Mouse (Mus musculus) embryonic stem cell, embryonic (primary cell): ENCODE data around the gene Samhd1.

Experiments used
- CTCF ChIA-PET, 4 experiments: fragments of 300-600 bp in 2 of 4; fragments of 350-600 bp in 2 of 4; sonication (Branson Sonifier 250); formaldehyde crosslinking; loops; one replicate each; lab custom pipeline; 2022; ENCODE audit warnings: inconsistent platforms in 2 of 4; lab: Charles Lee
- POLR2A ChIA-PET, 4 experiments: fragments of 300-600 bp in 2 of 4; fragments of 350-600 bp in 2 of 4; sonication (Branson Sonifier 250); formaldehyde crosslinking; loops; one replicate each; lab custom pipeline; 2022; ENCODE audit warnings: antibody characterized with exemption in 4 of 4, inconsistent platforms in 1 of 4; lab: Charles Lee

Gene Samhd1

DNA sequence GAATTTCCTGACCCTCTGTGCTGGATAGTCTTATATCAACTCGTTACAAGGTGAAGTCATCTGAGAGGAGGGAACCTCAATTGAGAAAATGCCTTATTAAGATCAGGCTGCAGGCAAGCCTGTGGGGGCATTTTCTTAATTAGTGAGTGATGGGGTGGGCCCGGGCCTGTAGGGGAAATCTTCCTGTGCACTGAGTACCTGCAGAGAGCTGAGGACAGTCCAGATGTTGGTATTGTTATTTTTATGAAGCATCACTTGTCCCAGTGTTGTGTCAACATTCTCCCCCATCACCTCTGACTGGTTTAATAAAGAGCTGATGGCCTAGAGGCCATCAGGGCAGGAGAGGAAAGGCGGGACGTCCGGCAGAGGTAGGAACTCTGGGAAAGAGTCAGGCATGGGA lies 9.1 kb upstream of the Samhd1 start:
- POLR2A ChIA-PET, result interaction anchor here in 2 of 4 experiments (1.3 to 1.9 kb wide), 4 partner anchors 8 to 60 kb away, joined by 3 to 7 read pairs (median 4); partner anchors contain the start of genes Rbl1 (in 1 of the 2) and Samhd1 (in 1 of the 2)
- CTCF ChIA-PET, result interaction anchor here in 2 of 4 experiments (0.6 kb wide), 2 partner anchors 154 to 922 kb away, joined by 3 to 10 read pairs; no protein-coding TSS in a partner anchor

DNA sequence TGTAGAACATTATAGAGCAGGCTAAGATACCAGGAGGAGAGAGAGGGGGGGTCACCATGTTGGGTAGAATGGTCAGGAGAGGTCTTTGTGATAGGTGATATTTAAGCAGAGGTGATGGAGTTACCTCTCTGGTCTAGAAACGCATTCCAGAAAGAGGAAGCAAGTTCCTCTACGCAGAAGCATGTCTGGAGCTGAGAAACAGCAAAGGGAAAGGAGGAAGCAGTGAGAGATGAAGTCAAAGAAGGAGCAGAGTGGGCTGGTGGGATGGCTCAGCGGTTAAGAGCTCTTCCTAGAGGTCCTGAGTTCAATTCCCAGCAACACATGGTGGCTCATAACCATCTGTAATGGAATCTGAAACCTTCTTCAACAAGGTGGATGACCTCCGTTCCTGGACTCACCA lies 6.9 kb upstream of the Samhd1 start:
- CTCF ChIA-PET, result no interaction called here
- POLR2A ChIA-PET, result interaction anchor here in 1 of 4 experiments (1.4 kb wide), 1 partner anchor 63 kb away, joined by 3 read pairs; the partner anchor contains the start of gene Rbl1

DNA sequence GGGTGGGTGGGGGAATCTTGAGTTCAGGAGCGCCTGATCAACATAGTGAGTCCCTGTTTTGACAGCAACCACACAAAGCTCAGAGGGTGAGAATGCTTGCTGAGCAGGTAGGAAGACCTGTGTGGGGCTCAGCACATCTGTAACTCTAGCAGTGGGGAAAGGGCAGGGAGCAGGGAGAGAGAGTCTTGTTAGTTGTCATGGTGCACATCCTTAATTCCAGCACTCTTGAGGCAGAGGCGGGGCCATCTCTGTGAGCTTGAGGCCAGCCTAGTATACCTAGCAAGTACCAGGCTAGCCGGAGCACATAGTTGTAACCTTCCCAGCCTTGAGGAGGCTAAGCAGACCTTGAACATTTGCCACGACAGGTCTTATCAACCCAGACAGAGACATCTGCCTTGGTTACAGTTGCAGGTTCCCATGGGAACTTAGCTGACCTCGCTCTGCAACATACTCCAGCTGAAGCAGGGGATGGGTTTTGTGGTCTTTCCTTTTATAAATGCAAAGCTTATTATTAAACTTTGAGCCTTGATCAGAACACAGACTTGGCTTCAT lies 4.3 kb upstream of the Samhd1 start:
- CTCF ChIA-PET, result interaction anchor here in 1 of 4 experiments (0.6 kb wide), 1 partner anchor 1864 kb away, joined by 3 read pairs; no protein-coding TSS in a partner anchor
- POLR2A ChIA-PET, result interaction anchor here in 2 of 4 experiments (0.6 to 1.2 kb wide), 5 partner anchors 11 to 380 kb away, joined by 3 to 4 read pairs (median 3); no protein-coding TSS in a partner anchor

DNA sequence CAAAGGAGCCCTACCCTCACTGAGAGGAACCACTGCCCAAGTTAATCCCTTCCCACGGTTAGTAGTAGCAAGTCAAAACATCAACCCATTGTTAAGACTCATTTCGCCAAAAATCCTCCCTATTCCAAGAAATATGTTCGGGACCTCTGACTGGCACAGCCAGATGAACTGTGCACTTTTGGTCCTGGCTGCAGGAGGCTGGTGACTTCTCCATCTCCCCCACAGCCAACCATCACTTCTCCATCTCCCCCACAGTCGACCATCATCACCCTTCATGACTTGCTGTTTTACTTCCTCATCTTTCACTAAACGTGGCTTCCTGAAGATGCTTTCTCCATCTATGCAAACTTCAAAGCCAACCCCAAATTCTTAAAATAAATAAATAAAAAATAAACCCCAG lies 3.7 kb upstream of the Samhd1 start:
- POLR2A ChIA-PET, result interaction anchor here in 1 of 4 experiments (0.6 to 1.2 kb wide), 3 partner anchors 12 to 270 kb away, joined by 3 read pairs; no protein-coding TSS in a partner anchor
- CTCF ChIA-PET, result no interaction called here

DNA sequence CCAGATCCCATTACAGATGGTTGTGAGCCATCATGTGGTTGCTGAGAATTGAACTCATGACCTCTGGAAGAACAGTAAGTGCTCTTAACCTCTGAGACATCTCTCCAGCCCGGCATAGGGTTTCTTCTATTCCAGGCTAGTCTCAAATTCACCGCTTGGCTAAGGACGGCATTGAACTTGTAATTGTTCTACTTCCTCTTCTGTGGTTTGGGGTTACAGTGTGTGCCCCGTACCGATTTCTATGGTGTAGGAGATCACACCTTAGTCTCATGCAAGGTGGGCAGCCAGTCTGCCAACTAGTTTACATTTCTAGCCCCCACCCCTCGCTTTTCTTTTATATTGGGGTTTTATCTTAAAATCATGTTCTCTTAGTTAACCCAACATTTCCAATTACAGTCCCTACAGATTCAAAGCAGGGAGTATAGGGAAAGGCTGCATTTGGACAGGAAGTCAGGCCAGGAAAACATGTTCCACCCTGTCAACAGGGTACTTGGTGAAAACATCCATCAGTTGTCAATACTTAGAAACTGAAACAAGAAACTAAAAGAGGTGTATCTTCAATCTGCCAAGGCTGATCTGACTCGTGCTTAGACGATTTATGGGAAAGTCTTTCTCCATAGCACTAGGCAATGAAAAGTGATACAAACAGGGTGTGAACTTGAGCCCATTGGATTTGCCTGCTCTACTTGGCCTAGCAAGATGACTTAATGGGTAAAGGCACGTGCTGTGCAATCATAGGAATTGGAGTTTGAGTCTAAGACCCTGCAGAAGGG lies 3.1 kb upstream of the Samhd1 start:
- ChIA-PET CTCF (interaction anchor here in 1 of 4 experiments (0.5 kb wide), 1 partner anchor 270 kb away, joined by 3 read pairs; no protein-coding TSS in a partner anchor), POLR2A (interaction anchor here in 1 of 4 experiments (1.5 kb wide), 1 partner anchor 41 kb away, joined by 3 read pairs; no protein-coding TSS in a partner anchor)

DNA sequence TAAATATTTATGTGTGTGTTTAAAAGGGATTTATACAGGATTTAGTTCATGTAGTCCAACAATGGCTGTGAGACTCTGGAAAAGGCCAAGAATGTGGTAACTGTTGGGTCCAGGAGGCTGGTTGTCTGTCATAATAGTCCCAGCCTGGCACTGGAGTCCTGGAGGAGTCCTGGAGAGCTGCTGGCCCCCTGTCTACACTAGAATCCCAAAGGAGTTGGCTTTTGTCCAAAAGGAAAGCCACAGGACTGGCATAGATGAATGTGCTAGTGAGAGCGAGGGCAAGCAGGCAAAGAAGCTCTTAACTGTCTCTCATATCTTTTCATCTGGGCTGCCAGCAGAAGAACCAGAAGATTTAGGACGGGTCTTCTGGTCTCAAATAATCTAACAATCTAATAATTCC lies 1.6 kb upstream of the Samhd1 start:
- ChIA-PET CTCF (interaction anchor here in 1 of 4 experiments (1.2 kb wide), 1 partner anchor 9 kb away, joined by 3 read pairs; no protein-coding TSS in a partner anchor), POLR2A (interaction anchor here in 2 of 4 experiments (1.4 to 4.7 kb wide), 4 partner anchors 8 to 67 kb away, joined by 4 to 27 read pairs (median 5); partner anchors contain the start of gene Rbl1 (in 1 of the 2))

DNA sequence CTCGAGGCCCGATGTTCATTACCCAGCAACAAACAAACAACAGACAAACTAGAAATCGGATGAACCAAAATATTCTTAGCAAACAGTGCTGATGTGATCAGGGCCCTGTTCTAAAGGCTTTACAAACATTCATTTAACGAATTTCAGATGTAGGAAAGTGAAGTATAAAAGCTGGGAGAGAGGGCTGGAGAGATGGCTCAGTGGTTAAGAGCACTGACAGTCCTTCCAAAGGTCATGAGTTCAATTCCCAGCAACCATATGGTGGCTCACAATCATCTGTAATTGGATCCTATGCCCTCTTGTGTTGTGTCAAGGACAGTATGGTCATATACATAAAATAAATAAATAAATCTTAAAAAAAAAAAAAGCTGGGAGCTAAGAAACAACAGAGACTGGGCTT lies 1.1 kb upstream of the Samhd1 start:
- ChIA-PET CTCF (interaction anchor here in 2 of 4 experiments (0.6 to 1.2 kb wide), 2 partner anchors 9 to 68 kb away, joined by 3 read pairs; partner anchors contain the start of gene Rbl1 (in 1 of the 2)), POLR2A (interaction anchor here in 3 of 4 experiments (0.7 to 4.7 kb wide), 6 partner anchors 9 to 287 kb away, joined by 4 to 27 read pairs (median 5); partner anchors contain the start of gene Rbl1 (in 2 of the 3))

DNA sequence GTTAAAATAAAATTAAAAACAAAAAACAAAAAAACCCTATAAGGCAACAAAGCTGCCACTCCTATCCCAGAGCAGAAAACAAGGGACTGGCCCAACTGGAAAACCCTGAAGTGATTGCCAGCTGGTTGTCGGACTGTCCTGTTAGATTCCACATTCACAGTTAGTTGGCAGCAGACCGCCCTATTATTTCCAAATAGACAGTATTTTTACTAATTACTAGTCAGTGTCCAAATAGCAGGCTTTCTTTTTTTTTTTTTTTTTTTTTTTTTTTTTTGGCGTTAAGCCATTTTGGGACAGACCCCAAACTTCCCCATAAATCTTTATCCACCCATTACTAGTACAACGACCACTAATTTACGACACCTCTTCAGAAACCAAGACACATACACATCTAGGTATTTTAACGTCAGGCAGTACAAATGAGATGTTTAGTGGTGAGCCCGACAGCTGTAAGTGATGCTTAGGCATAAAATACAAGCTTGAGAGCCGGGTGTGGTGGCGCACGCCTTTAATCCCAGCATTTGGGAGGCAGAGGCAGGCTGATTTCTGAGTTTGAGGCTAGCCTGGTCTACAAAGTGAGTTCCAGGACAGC lies 560 bp upstream of the Samhd1 start:
- CTCF ChIA-PET, result interaction anchor here in 2 of 4 experiments (0.6 to 1.2 kb wide), 3 partner anchors 10 to 110 kb away, joined by 3 to 4 read pairs (median 3); partner anchors contain the start of gene Rbl1 (in 1 of the 2)
- POLR2A ChIA-PET, result interaction anchor here in 3 of 4 experiments (0.7 to 4.7 kb wide), 14 partner anchors 9 to 541 kb away, joined by 3 to 27 read pairs (median 4); partner anchors contain the start of genes Rbl1 (in 2 of the 3) and Rab5if (in 1 of the 3)

DNA sequence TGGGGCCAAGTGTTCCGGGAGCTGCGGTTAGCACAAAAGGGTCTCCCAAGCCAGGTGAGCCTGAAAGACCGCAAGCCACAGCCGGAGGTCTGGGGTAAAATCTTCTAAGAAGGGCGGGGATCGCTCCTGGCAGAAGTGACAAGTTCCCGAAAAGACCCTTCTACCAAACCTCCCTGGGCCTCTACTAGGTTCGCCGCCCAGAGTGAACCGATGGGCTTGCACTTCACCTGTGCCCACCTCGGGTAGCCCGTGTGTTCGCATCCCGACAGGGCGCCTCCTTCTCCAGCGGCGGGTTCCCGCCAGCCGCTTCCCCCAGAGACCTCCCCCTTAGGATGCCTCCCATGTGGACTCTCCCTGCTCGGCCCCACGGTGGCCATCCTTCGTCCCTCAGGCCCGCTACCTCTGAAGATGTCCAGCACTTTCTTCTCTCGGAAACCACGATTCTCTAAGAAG lies 560 bp downstream of the Samhd1 start:
- POLR2A ChIA-PET, result interaction anchor here in 3 of 4 experiments (0.7 to 4.7 kb wide), 12 partner anchors 10 to 434 kb away, joined by 3 to 27 read pairs (median 3); partner anchors contain the start of genes Rbl1 (in 2 of the 3) and Rab5if (in 1 of the 3)
- CTCF ChIA-PET, result interaction anchor here (0.5 to 1.5 kb wide), 5 partner anchors 17 to 128 kb away, joined by 3 to 5 read pairs (median 4); partner anchors contain the start of gene Dsn1 (in 1 of the 4)

DNA sequence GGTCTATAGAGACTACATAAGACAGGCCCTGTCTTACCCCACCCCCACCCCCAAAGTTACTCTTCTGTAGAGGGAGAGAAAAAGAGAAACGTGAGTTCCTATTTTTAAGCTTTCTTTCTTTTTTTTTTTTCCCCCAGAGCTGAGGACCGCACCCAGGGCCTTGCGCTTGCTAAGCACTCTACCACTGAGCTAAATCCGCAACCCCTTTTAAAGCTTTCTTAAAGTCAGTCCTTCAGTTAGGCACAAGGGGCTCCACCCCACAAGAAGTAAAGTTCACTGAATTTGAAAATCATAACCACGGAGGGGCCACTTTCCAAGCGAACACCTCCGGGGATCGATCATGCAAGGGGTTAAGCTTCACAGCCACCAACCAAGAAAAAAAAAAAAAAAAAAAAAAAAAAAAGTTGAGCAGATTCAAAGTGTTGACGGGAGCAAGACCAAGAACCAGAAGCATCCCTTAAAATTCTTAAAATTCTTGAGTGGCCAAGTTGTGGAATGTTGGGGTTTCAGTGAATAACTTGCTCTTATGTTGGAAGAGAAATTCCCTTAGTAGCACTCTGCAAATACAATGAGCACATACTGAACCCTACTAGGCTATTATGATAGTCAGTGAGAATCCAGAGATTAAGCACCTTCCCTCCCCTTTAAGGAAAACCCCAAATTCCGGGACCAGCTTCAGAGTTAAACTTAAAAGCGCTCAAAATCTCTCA lies 1.1 kb downstream of the Samhd1 start:
- CTCF ChIA-PET, result interaction anchor here (0.5 to 1.5 kb wide), 9 partner anchors 17 to 790 kb away, joined by 3 to 12 read pairs (median 5); partner anchors contain the start of gene Dsn1 (in 1 of the 4)
- POLR2A ChIA-PET, result interaction anchor here in 3 of 4 experiments (0.6 to 4.7 kb wide), 17 partner anchors 11 to 795 kb away, joined by 3 to 27 read pairs (median 3); partner anchors contain the start of gene Rbl1 (in 2 of the 3)

DNA sequence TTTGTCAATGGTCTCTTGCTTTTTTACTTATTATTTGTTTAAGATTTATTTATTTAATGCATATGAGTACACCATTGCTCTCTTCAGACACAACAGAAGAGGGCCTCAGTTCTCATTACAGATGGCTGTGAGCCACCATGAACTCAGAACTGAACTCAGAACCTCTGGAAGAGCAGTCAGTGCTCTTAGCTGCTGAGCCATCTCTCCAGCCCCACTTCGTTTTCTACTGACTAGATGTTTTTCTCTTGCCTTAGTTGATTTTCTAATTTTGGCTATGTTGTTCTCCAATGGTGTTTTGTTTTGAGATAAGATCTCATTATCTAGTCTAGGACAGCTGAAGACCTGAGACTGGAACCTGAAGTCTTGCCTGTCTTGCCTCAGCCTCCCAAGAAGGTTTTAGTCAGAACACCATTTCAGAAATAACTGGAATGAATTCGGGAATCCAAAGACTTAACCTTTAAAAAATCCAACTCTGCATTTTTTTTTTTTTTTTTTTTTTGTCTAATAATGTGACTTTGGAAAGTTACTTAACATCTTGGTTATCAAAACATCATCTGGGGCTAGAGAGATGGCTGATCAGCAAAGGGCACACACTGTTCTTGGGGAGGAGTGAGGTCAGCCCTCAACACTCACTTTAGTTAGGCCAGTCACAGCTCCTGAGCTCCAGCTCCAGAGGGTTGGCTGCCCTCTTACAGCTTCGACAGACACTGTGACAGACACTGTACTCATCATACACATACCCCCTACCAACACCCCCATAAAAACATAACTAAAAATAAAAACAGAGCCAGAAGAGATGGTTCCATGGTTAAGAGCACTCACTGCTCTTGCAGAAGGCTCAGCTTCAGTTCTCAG lies 2.2 kb downstream of the Samhd1 start:
- ChIA-PET POLR2A (interaction anchor here in 2 of 4 experiments (0.6 to 4.7 kb wide), 9 partner anchors 13 to 433 kb away, joined by 3 to 27 read pairs (median 3); partner anchors contain the start of gene Rbl1 (in 2 of the 2)), CTCF (interaction anchor here in 2 of 4 experiments (0.5 to 0.6 kb wide), 2 partner anchors 555 to 791 kb away, joined by 5 to 8 read pairs; no protein-coding TSS in a partner anchor)

DNA sequence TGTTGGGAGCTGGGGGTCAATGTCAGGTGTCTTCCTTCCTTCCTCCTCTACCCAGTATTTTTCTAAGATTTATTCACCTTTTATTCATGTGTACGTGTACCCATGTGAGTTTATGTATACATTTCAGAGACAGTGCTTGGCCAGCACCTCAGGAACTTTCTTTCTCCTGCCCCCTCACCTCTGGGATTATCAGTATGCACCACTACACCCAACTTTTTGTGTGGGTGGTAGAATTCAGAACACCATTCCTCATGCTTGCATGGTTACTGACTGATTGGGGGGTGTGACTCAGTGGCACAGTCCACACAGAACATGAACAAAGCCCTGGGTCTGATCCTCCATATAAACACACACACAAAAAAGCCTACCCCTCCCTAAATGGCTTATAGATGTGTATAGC lies 3.0 kb downstream of the Samhd1 start:
- ChIA-PET CTCF (no interaction called here), POLR2A (interaction anchor here in 2 of 4 experiments (0.7 to 4.7 kb wide), 2 partner anchors 72 to 1059 kb away, joined by 3 to 27 read pairs; partner anchors contain the start of gene Rbl1 (in 1 of the 2))

DNA sequence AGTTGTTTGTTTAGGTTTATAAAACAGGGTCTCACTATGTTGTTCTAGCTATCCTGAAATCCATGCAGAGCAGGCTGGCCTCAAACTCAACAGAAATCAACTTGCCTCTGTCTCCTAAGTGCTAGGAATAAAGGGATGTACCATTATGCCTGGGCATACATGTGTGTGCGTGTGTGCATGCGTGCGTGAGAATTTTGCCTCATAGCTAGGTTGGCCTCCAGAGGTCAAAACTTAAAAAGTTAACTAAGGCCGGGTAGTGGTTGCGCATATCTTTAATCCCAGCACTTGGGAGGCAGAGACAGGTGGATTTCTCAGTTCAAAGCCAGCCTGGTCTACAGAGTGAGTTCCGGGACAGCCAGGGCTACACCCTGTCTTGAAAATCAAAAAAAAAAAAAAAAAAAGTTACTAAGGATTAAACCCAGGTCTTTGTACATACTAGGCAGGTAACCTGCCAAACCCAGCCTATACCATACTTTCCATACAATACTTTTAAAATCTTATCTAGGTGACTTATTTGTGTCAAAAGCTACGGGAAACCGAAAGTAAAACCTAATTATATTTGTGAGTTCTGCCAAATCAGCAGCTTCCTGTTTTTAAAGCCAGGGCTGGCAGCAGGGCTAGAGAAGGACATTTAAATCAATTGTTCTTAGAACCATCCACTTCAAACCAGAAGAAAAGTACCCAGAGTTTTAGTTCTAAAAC lies 4.1 kb downstream of the Samhd1 start:
- POLR2A ChIA-PET, result interaction anchor here in 3 of 4 experiments (0.7 kb wide), 4 partner anchors 72 to 425 kb away, joined by 3 to 4 read pairs (median 3); no protein-coding TSS in a partner anchor
- CTCF ChIA-PET, result interaction anchor here in 1 of 4 experiments (1.1 kb wide), 1 partner anchor 14 kb away, joined by 3 read pairs; no protein-coding TSS in a partner anchor

DNA sequence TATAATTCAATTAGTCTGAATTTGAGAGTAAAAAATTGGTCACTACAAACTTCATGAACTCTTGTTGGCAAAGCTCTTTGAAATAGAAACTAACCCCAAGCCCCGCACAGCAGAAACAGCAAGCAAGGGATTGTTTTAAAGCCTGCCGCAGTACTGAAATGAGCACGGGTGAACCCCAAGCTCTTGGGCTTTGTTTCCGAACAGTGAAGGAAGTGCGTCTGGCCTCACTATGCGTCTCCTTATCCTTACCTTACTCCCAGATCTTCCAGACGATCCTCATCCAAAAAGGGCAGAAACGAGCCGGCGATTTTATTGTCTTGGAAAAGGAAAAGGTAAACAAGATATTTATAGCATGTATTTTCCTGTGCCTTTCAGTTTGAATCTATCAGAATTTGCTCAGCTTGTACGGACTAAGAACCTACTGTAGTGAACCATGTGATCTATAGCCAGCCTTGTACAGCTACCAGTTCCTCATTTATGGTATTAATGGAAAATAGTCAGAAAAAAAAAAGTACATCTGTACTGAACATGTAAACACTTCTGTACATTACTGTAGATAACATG lies 5.4 kb downstream of the Samhd1 start:
- CTCF ChIA-PET, result interaction anchor here in 1 of 4 experiments (1.0 kb wide), 1 partner anchor 99 kb away, joined by 3 read pairs; no protein-coding TSS in a partner anchor
- POLR2A ChIA-PET, result no interaction called here

DNA sequence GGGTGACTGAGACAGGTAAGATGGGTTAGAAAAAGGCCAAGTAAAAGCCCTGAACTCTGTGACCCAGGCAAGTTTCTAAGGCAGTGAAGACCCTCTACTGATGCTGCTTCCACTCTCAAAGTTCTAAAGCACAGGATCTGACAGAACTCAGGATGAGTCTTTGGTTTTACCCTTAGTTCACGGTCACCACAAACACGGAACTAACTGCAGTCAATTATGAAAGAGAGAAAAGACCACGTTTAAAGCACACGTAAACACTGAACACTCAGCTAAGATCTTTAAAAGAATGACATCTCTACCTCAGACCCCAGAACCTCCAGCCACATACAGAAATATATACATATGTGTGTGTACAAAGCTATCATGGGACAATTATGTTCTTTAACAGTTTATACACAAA lies 6.0 kb downstream of the Samhd1 start:
- ChIA-PET CTCF (interaction anchor here in 3 of 4 experiments (0.5 to 1.5 kb wide), 3 partner anchors 12 to 469 kb away, joined by 3 to 4 read pairs (median 3); no protein-coding TSS in a partner anchor), POLR2A (interaction anchor here in 1 of 4 experiments (0.5 kb wide), 1 partner anchor 57 kb away, joined by 3 read pairs; no protein-coding TSS in a partner anchor)
